Mouse (Mus musculus) forebrain, postnatal 0 days (tissue): ENCODE results near the gene Mpp4. TPM values are rescaled to one million over a fixed set of nuclear protein-coding genes. Genes with fewer than 3 reads are reported as not detected.

ENCODE experiments used
- ATAC-seq: fragments of 200-750 bp; cut with Nextera tagmentation; 2 replicates; pipeline ENCODE4 v1.8.0; 2017; ENCODE audit warnings: mild to moderate bottlenecking, moderate library complexity
- DNase-seq: peaks from one replicate; pipeline ENCODE4 v3.0.0-alpha.2; 2015
- H3K27ac ChIP-seq: fragments of 300-500 bp; sonication (generic); 2 replicates; pipeline ENCODE4 v1.5.1; 2014; ENCODE audit warnings: low read depth, mild to moderate bottlenecking, antibody characterized with exemption, low read length, moderate library complexity, mixed read lengths
- H3K27me3 ChIP-seq: fragments of 300-500 bp; sonication (generic); 2 replicates; pipeline ENCODE4 v1.6.1; 2014; ENCODE audit warnings: mild to moderate bottlenecking, low read length, mixed read lengths; ENCODE audit not compliant: insufficient read depth
- H3K36me3 ChIP-seq: fragments of 300-500 bp; sonication (generic); 2 replicates; pipeline ENCODE4 v1.6.1; 2014; ENCODE audit warnings: mild to moderate bottlenecking, moderate library complexity; ENCODE audit not compliant: insufficient read depth
- H3K4me1 ChIP-seq: fragments of 300-500 bp; sonication (generic); 2 replicates; pipeline ENCODE4 v1.6.1; 2014; ENCODE audit warnings: antibody characterized with exemption; ENCODE audit not compliant: insufficient read depth
- H3K4me2 ChIP-seq: fragments of 300-500 bp; sonication (generic); 2 replicates; pipeline ENCODE4 v1.6.1; 2014; ENCODE audit warnings: low read depth, mild to moderate bottlenecking, moderate library complexity
- H3K4me3 ChIP-seq: fragments of 300-500 bp; sonication (generic); 2 replicates; pipeline ENCODE4 v1.5.1; 2014; ENCODE audit warnings: low read depth, low read length, mixed read lengths
- H3K9ac ChIP-seq: fragments of 300-500 bp; sonication (generic); 2 replicates; pipeline ENCODE4 v1.6.1; 2014; ENCODE audit warnings: mild to moderate bottlenecking
- H3K9me3 ChIP-seq: fragments of 300-500 bp; sonication (generic); 2 replicates; pipeline ENCODE4 v1.6.1; 2016; ENCODE audit warnings: low read length
- CTCF ChIP-seq: sonication (generic); IDR thresholded peaks from 2 replicates; pipeline ENCODE4 v1.5.1; 2016; ENCODE audit warnings: antibody characterized with exemption, control low read depth, low read depth
- WGBS: fragments of 180-500 bp; shearing (Covaris S2); extraction: QIAGEN DNeasy Blood & Tissue Kit; methylation state at CpG from one replicate; pipeline ENCODE4 v1.1.7; 2014; 5-methylcytosine and 5-hydroxymethylcytosine counted together
- polyA plus RNA-seq: library from polyadenylated mRNA; unstranded; fragments of >200 nt; fragmentation: Nextera tagmentation; extraction: Ambion mirVana; gene quantifications from 2 replicates; pipeline ENCODE4 v1.2.1, GENCODE M21; 2015
- total RNA-seq: library from RNA; depleted of rRNA; stranded (reverse); fragments of >200 nt; gene quantifications from 2 replicates; pipeline ENCODE4 v1.2.3, GENCODE M21; 2014; rRNA removed

Mpp4 gene
- total RNA-seq (1.9 and 2.1 TPM in 2 replicates), polyA plus RNA-seq (0.47 and 0.65 TPM in 2 replicates)

- H3K4me3 ChIP-seq: no peak within 1 kb of the TSS
- no peaks in the 10 kb centered on the region for H3K4me1 ChIP-seq
- peak; percentile 56 for ATAC-seq
- no peaks in the 10 kb centered on the region for H3K27me3 ChIP-seq
- H3K9ac ChIP-seq: no peak within 1 kb of the TSS
- DNase-seq: peak; percentile 20
- no peak within 1 kb of the TSS for H3K4me2 ChIP-seq
- peak within 1 kb of the TSS; percentile 15; the same call in 1 of the 2 replicates for H3K27ac ChIP-seq
- no peaks in the 10 kb centered on the region for H3K9me3 ChIP-seq
- WGBS: 27% methylated on average over 12 of the region's 12 CpGs
- TF ChIP-seq CTCF: no peak
- H3K36me3 ChIP-seq: peaks cover 37% of the 10 kb centered on the region
Measured at GRCm38 (mm10) chr1:59163030-59163461, at the start of gene Mpp4. Gene Mpp4 (minus strand): TSS chr1:59163389.

GRCm38 (mm10) chr1:59212951-59213350, 49.8 kb upstream of the Mpp4 start:
- Histone ChIP-seq H3K4me2 (no peak overlapping the region), H3K36me3 (peaks cover 33% of the 10 kb centered on the region), H3K27ac (no peak overlapping the region), H3K9ac (no peak overlapping the region), H3K9me3 (no peaks in the 10 kb centered on the region), H3K4me3 (no peak overlapping the region), H3K27me3 (no peaks in the 10 kb centered on the region), H3K4me1 (no peaks in the 10 kb centered on the region)
- ATAC-seq (no peak), DNase-seq (no peak)
- no peak for TF ChIP-seq CTCF
- 80% methylated on average over 1 of the region's 1 CpGs for WGBS

GRCm38 (mm10) chr1:59212076-59212779, 49.0 kb upstream of the Mpp4 start:
- no peak for DNase-seq
- WGBS: 87% methylated on average over 5 of the region's 5 CpGs
- no peak overlapping the region for H3K27ac ChIP-seq
- no peak for ATAC-seq
- no peaks in the 10 kb centered on the region for H3K9me3 ChIP-seq
- no peaks in the 10 kb centered on the region for H3K27me3 ChIP-seq
- no peak overlapping the region for H3K4me2 ChIP-seq
- peaks cover 29% of the 10 kb centered on the region for H3K36me3 ChIP-seq
- no peak overlapping the region for H3K4me3 ChIP-seq
- no peak for TF ChIP-seq CTCF
- no peaks in the 10 kb centered on the region for H3K4me1 ChIP-seq
- H3K9ac ChIP-seq: no peak overlapping the region

- no peak for ATAC-seq
- peaks cover 32% of the 10 kb centered on the region for H3K36me3 ChIP-seq
- WGBS: 88% methylated on average over 4 of the region's 4 CpGs
Measured at GRCm38 (mm10) chr1:59211651-59212050, 48.5 kb upstream of the Mpp4 start.

GRCm38 (mm10) chr1:59208331-59208730, 45.1 kb upstream of the Mpp4 start:
- H3K4me1 ChIP-seq: no peaks in the 10 kb centered on the region
- H3K4me3 ChIP-seq: no peak overlapping the region
- no peaks in the 10 kb centered on the region for H3K9me3 ChIP-seq
- DNase-seq (no peak), ATAC-seq (no peak)
- H3K9ac ChIP-seq: no peak overlapping the region
- no peak overlapping the region for H3K4me2 ChIP-seq
- H3K27ac ChIP-seq: no peak overlapping the region
- WGBS: 75% methylated on average over 1 of the region's 1 CpGs
- H3K36me3 ChIP-seq: peaks cover 16% of the 10 kb centered on the region
- TF ChIP-seq CTCF: no peak
- H3K27me3 ChIP-seq: no peaks in the 10 kb centered on the region

More at GRCm38 (mm10) chr1:59211651-59212050, 48.5 kb upstream of the Mpp4 start:
- no peaks in the 10 kb centered on the region for H3K4me1 ChIP-seq
- H3K27ac ChIP-seq: no peak overlapping the region
- DNase-seq: no peak
- no peaks in the 10 kb centered on the region for H3K9me3 ChIP-seq
- H3K27me3 ChIP-seq: no peaks in the 10 kb centered on the region
- H3K4me3 ChIP-seq: no peak overlapping the region
- H3K4me2 ChIP-seq: no peak overlapping the region
- H3K9ac ChIP-seq: no peak overlapping the region
- TF ChIP-seq CTCF: no peak

- H3K4me2 ChIP-seq: no peak overlapping the region
- WGBS: 93% methylated on average over 1 of the region's 1 CpGs
- H3K9ac ChIP-seq: no peak overlapping the region
- no peak overlapping the region for H3K27ac ChIP-seq
- no peak overlapping the region for H3K4me3 ChIP-seq
- DNase-seq (no peak), ATAC-seq (no peak)
- no peaks in the 10 kb centered on the region for H3K4me1 ChIP-seq
- H3K9me3 ChIP-seq: no peaks in the 10 kb centered on the region
- no peak for TF ChIP-seq CTCF
- H3K27me3 ChIP-seq: no peaks in the 10 kb centered on the region
- H3K36me3 ChIP-seq: peaks cover 41% of the 10 kb centered on the region
Measured at GRCm38 (mm10) chr1:59204489-59204888, 41.3 kb upstream of the Mpp4 start.

GRCm38 (mm10) chr1:59202367-59202766, 39.2 kb upstream of the Mpp4 start:
- peaks cover 36% of the 10 kb centered on the region for H3K36me3 ChIP-seq
- H3K9me3 ChIP-seq: no peaks in the 10 kb centered on the region
- H3K27ac ChIP-seq: no peak overlapping the region
- WGBS: 94% methylated on average over 10 of the region's 10 CpGs
- no peaks in the 10 kb centered on the region for H3K27me3 ChIP-seq
- ATAC-seq (no peak), DNase-seq (no peak)
- H3K4me1 ChIP-seq: no peaks in the 10 kb centered on the region
- no peak overlapping the region for H3K4me3 ChIP-seq
- H3K4me2 ChIP-seq: no peak overlapping the region
- TF ChIP-seq CTCF: no peak
- no peak overlapping the region for H3K9ac ChIP-seq
